ENCODE assay signal across 12 mouse cellular contexts in genomic region chr11:95012487-95012886, GRCm38 (mm10). TPM values are rescaled to one million over a fixed set of nuclear protein-coding genes. Genes with fewer than 3 reads are reported as not detected.
DNase-seq lines count a peak whose midpoint lies in the region; ATAC-seq and TF ChIP-seq lines count a peak whose summit lies in the region.
"Had no signal": no experiment of that assay in that cellular context is flagged by ENCODE, and none has a peak within 500 bp of the region (broad histone marks: within the 10 kb centered on the region; RNA-seq: fewer than 3 reads in every experiment).

No protein-coding gene starts in this region.

- no peak for ATAC-seq in megakaryocyte, adult 5-6 weeks (ENCODE audit: poor library complexity, severe bottlenecking)
- ATAC-seq in forebrain, embryonic 14.5 days: no peak
- no peak for ATAC-seq in liver, embryonic 14.5 days (ENCODE audit: insufficient read depth)
- ATAC-seq in stomach, embryonic 15.5 days (ENCODE audit: insufficient read depth, low FRiP score, low read depth): no peak
- ATAC-seq in frontal cortex, adult (ENCODE audit: low TSS enrichment): no peak

- TF ChIP-seq CTCF in liver, embryonic 14.5 days (IDR thresholded peaks at IDR 0.05; ENCODE audit: low read depth): no peak

- DNase-seq in forebrain, embryonic 14.5 days (ENCODE audit: low spot score): peak; percentile 34
- DNase-seq in liver, embryonic 14.5 days (ENCODE audit: low read depth in 3 of 3, low spot score in 3 of 3): no peak
- DNase-seq in thymus, postnatal 10 days (ENCODE audit: low spot score in 2 of 2): no peak
- no peak for DNase-seq in left cerebral cortex, adult 9 months (ENCODE audit: low spot score in 2 of 2)
- DNase-seq: cerebellum, adult 8-10 months had no signal

- 25% methylated on average over 3 of the region's 3 CpGs for WGBS in forebrain, embryonic 14.5 days
- 22% methylated on average over 3 of the region's 3 CpGs for WGBS in liver, embryonic 14.5 days (ENCODE audit: insufficient replicate concordance)
- 29% methylated on average over 3 of the region's 3 CpGs for WGBS in stomach, embryonic 15.5 days

- no peaks in the 10 kb centered on the region for H3K9me3 ChIP-seq in megakaryocyte, embryonic 14.5 days
- H3K9me3 ChIP-seq in forebrain, embryonic 14.5 days (replicated peaks; ENCODE audit: control insufficient read depth, low read length): no peaks in the 10 kb centered on the region
- H3K9me3 ChIP-seq in liver, embryonic 14.5 days (ENCODE audit: control insufficient read depth, low read length): no peaks in the 10 kb centered on the region
- no peaks in the 10 kb centered on the region for H3K9me3 ChIP-seq in stomach, embryonic 15.5 days

- H3K4me1 ChIP-seq in megakaryocyte, embryonic 14.5 days: peaks cover 81% of the 10 kb centered on the region
- peaks cover 38% of the 10 kb centered on the region for H3K4me1 ChIP-seq in forebrain, embryonic 14.5 days (ENCODE audit: control insufficient read depth, insufficient read depth, low read length)
- H3K4me1 ChIP-seq in liver, embryonic 14.5 days (replicated peaks; ENCODE audit: control insufficient read depth in 2 of 2, insufficient read depth in 2 of 2, low read length in 1 of 2): peaks cover 44 to 60% of the 10 kb centered on the region in 2 experiments
- H3K4me1 ChIP-seq in stomach, embryonic 15.5 days: peaks cover 31% of the 10 kb centered on the region

- peak overlapping the region; percentile 92 for H3K4me2 ChIP-seq in forebrain, embryonic 14.5 days (ENCODE audit: low read length)
- H3K4me2 ChIP-seq in liver, embryonic 14.5 days (ENCODE audit: low read depth): peak overlapping the region; percentile 97
- H3K4me2 ChIP-seq in stomach, embryonic 15.5 days: 0 out of 2 replicates have a peak overlapping the region, but pooled peaks have one; percentile 83

- H3K9ac ChIP-seq in forebrain, embryonic 14.5 days (ENCODE audit: low read length): peak overlapping the region; percentile 99
- H3K9ac ChIP-seq in liver, embryonic 14.5 days (replicated peaks): peak overlapping the region; percentile 80
- H3K9ac ChIP-seq in stomach, embryonic 15.5 days: no peak overlapping the region

- H3K36me3 ChIP-seq in megakaryocyte, embryonic 14.5 days (replicated peaks; ENCODE audit: low read length): peaks cover 67% of the 10 kb centered on the region
- H3K36me3 ChIP-seq in forebrain, embryonic 14.5 days (ENCODE audit: control insufficient read depth, insufficient read depth, low read length): peaks cover 28% of the 10 kb centered on the region
- peaks cover 39% of the 10 kb centered on the region for H3K36me3 ChIP-seq in liver, embryonic 14.5 days (replicated peaks; ENCODE audit: control insufficient read depth, insufficient read depth, low read depth)
- H3K36me3 ChIP-seq in stomach, embryonic 15.5 days: no peaks in the 10 kb centered on the region

- no peaks in the 10 kb centered on the region for H3K27me3 ChIP-seq in megakaryocyte, embryonic 14.5 days (replicated peaks)
- no peaks in the 10 kb centered on the region for H3K27me3 ChIP-seq in forebrain, embryonic 14.5 days (replicated peaks; ENCODE audit: control insufficient read depth, insufficient read depth, low read length)
- peaks cover 3% of the 10 kb centered on the region; the same call in 1 of the 2 replicates for H3K27me3 ChIP-seq in liver, embryonic 14.5 days (ENCODE audit: control insufficient read depth, insufficient read depth, low read length)
- no peaks in the 10 kb centered on the region for H3K27me3 ChIP-seq in stomach, embryonic 15.5 days (replicated peaks)

- no peak for TF ChIP-seq EP300 in liver, embryonic 14.5 days (IDR thresholded peaks at IDR 0.05; ENCODE audit: low read depth)

- no peak overlapping the region for H3K27ac ChIP-seq in forebrain, embryonic 14.5 days (ENCODE audit: low read depth, low read length)
- H3K27ac ChIP-seq in liver, embryonic 14.5 days: peak overlapping the region; percentile 99
- H3K27ac ChIP-seq in stomach, embryonic 15.5 days: no peak overlapping the region
- H3K27ac ChIP-seq: kidney, postnatal 0 days had no signal

- H3K4me3 ChIP-seq in megakaryocyte, embryonic 14.5 days (replicated peaks): peak overlapping the region; percentile 94
- H3K4me3 ChIP-seq in forebrain, embryonic 14.5 days (ENCODE audit: low read depth, low read length): peak overlapping the region; percentile 91
- H3K4me3 ChIP-seq in liver, embryonic 14.5 days (ENCODE audit: insufficient read depth in 1 of 2, low read depth in 2 of 2, low read length in 2 of 2): peak overlapping the region; percentile 75 to 95
- H3K4me3 ChIP-seq in stomach, embryonic 15.5 days (replicated peaks): peak overlapping the region; percentile 71; the same call in 1 of the 2 replicates

RNA-seq across cellular contexts. Expression of gene Samd14, which starts 2.8 kb away (rescaled TPM):
- 775 and 2,394 TPM in 2 replicates for polyA plus RNA-seq in megakaryocyte, embryonic 14.5 days (2012; ENCODE audit: insufficient read depth, low replicate concordance)
- total RNA-seq in megakaryocyte, adult 5-6 weeks (2015): 0.74 and 1.0 TPM in 2 replicates
- total RNA-seq in megakaryocyte, adult 5-6 weeks (2017): 0.18 and 0.69 TPM in 2 replicates
- polyA plus RNA-seq in forebrain, embryonic 14.5 days (2014; fragmentation: Nextera tagmentation; extraction: Ambion mirVana): 81.7 and 96.5 TPM in 2 replicates
- 33.1 and 41.9 TPM in 2 replicates for polyA plus RNA-seq in liver, embryonic 14.5 days (2012; rRNA removed)
- 24.7 and 34.2 TPM in 2 replicates for polyA plus RNA-seq in liver, embryonic 14.5 days (2014; fragmentation: Nextera tagmentation; extraction: Ambion mirVana)
- 19.8 and 21.1 TPM in 2 replicates for polyA plus RNA-seq in stomach, embryonic 15.5 days (2015; fragmentation: Nextera tagmentation; extraction: Ambion mirVana)

RNA-seq across cellular contexts. Expression of gene Ppp1r9b, which starts 21.7 kb away (rescaled TPM):
- 211 and 280 TPM in 2 replicates for polyA plus RNA-seq in megakaryocyte, embryonic 14.5 days (2012; ENCODE audit: insufficient read depth, low replicate concordance)
- total RNA-seq in megakaryocyte, adult 5-6 weeks (2015): 73.7 and 76.7 TPM in 2 replicates
- 155 and 158 TPM in 2 replicates for total RNA-seq in megakaryocyte, adult 5-6 weeks (2017)
- polyA plus RNA-seq in forebrain, embryonic 14.5 days (2014; fragmentation: Nextera tagmentation; extraction: Ambion mirVana): 20.8 and 21.8 TPM in 2 replicates
- polyA plus RNA-seq in liver, embryonic 14.5 days (2012; rRNA removed): 14.1 and 14.9 TPM in 2 replicates
- 8.8 and 10.4 TPM in 2 replicates for polyA plus RNA-seq in liver, embryonic 14.5 days (2014; fragmentation: Nextera tagmentation; extraction: Ambion mirVana)
- 10.3 TPM in 2 replicates for polyA plus RNA-seq in stomach, embryonic 15.5 days (2015; fragmentation: Nextera tagmentation; extraction: Ambion mirVana)

RNA-seq across cellular contexts. Expression of gene Pdk2, which starts 28.7 kb away (rescaled TPM):
- 35.1 and 38.6 TPM in 2 replicates for polyA plus RNA-seq in megakaryocyte, embryonic 14.5 days (2012; ENCODE audit: insufficient read depth, low replicate concordance)
- total RNA-seq in megakaryocyte, adult 5-6 weeks (2015): 4.5 and 6.3 TPM in 2 replicates
- 0.73 and 1.7 TPM in 2 replicates for total RNA-seq in megakaryocyte, adult 5-6 weeks (2017)
- 20.1 and 24.2 TPM in 2 replicates for polyA plus RNA-seq in forebrain, embryonic 14.5 days (2014; fragmentation: Nextera tagmentation; extraction: Ambion mirVana)
- 3.5 and 3.6 TPM in 2 replicates for polyA plus RNA-seq in liver, embryonic 14.5 days (2012; rRNA removed)
- polyA plus RNA-seq in liver, embryonic 14.5 days (2014; fragmentation: Nextera tagmentation; extraction: Ambion mirVana): 7.0 and 9.1 TPM in 2 replicates
- 30.2 and 35.1 TPM in 2 replicates for polyA plus RNA-seq in stomach, embryonic 15.5 days (2015; fragmentation: Nextera tagmentation; extraction: Ambion mirVana)

RNA-seq across cellular contexts. Expression of gene Sgca, which starts 36.4 kb away (rescaled TPM):
- polyA plus RNA-seq in megakaryocyte, embryonic 14.5 days (2012; ENCODE audit: insufficient read depth, low replicate concordance): 0.51 TPM in 1 of 2 replicates, not detected in the other
- not detected in 2 replicates for total RNA-seq in megakaryocyte, adult 5-6 weeks (2015)
- not detected in 2 replicates for total RNA-seq in megakaryocyte, adult 5-6 weeks (2017)
- not detected in 2 replicates for polyA plus RNA-seq in forebrain, embryonic 14.5 days (2014; fragmentation: Nextera tagmentation; extraction: Ambion mirVana)
- polyA plus RNA-seq in liver, embryonic 14.5 days (2012; rRNA removed): 0.04 TPM in 1 of 2 replicates, not detected in the other
- not detected in 2 replicates for polyA plus RNA-seq in liver, embryonic 14.5 days (2014; fragmentation: Nextera tagmentation; extraction: Ambion mirVana)
- 0.17 and 0.27 TPM in 2 replicates for polyA plus RNA-seq in stomach, embryonic 15.5 days (2015; fragmentation: Nextera tagmentation; extraction: Ambion mirVana)
- total RNA-seq: monocyte, adult 5-6 weeks had no signal

RNA-seq across cellular contexts. Expression of gene Hils1, which starts 45.1 kb away (rescaled TPM):
- polyA plus RNA-seq in megakaryocyte, embryonic 14.5 days (2012; ENCODE audit: insufficient read depth, low replicate concordance): not detected in 2 replicates
- not detected in 2 replicates for total RNA-seq in megakaryocyte, adult 5-6 weeks (2015)
- not detected in 2 replicates for total RNA-seq in megakaryocyte, adult 5-6 weeks (2017)
- polyA plus RNA-seq in forebrain, embryonic 14.5 days (2014; fragmentation: Nextera tagmentation; extraction: Ambion mirVana): not detected in 2 replicates
- not detected in 2 replicates for polyA plus RNA-seq in liver, embryonic 14.5 days (2012; rRNA removed)
- not detected in 2 replicates for polyA plus RNA-seq in liver, embryonic 14.5 days (2014; fragmentation: Nextera tagmentation; extraction: Ambion mirVana)
- polyA plus RNA-seq in stomach, embryonic 15.5 days (2015; fragmentation: Nextera tagmentation; extraction: Ambion mirVana): not detected in 2 replicates
- total RNA-seq: left cerebral cortex, postnatal 14 days had no signal
- polyA plus RNA-seq: kidney, postnatal 0 days had no signal
